Mouse (Mus musculus) embryonic fibroblast, embryonic 13.5 days (primary cell): ENCODE data around the gene Hsd17b13.

Experiments
- CTCF ChIP-seq: IDR thresholded peaks from 2 replicates; pipeline ENCODE4 v1.5.1; 2011; ENCODE audit warnings: mild to moderate bottlenecking, control low read depth, low read length, moderate library complexity, borderline replicate concordance; ENCODE audit not compliant: insufficient read depth
- POLR2A ChIP-seq: IDR thresholded peaks from 2 replicates; pipeline ENCODE4 v1.6.1; 2011; ENCODE audit warnings: low read depth, mild to moderate bottlenecking, control low read depth, low read length, moderate library complexity

DNA sequence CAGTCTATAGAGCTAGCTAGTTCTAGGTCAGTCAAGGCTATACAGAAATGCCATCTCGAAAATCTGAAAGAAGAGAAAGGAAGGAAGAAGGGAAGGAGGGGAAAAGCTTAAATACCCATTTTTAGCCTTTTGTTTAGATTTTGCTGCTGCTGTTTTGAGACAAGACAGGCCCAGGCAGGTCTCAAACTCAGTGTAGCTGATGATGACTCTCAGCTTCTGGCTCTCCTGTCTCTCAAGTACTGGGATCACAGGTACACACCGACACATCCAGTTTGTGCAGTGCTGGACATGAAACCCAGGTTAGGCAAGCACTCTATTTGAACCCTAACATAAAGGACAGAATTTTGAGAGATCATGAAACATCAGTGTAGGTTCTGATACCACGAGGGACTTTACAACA lies 67.7 kb downstream of the Hsd17b13 start:
- TF ChIP-seq POLR2A, result no peak
- no peak for TF ChIP-seq CTCF
